Mouse (Mus musculus) liver, embryonic 14.5 days (tissue): ENCODE results near the gene Mest. TPM values are rescaled to one million over a fixed set of nuclear protein-coding genes. Genes with fewer than 3 reads are reported as not detected.

Source experiments
- ATAC-seq: fragments of 200-750 bp; cut with Nextera tagmentation; 2 replicates; pipeline ENCODE4 v1.8.0; 2017; ENCODE audit warnings: moderate number of reproducible peaks, mild to moderate bottlenecking, moderate library complexity; ENCODE audit not compliant: insufficient read depth
- DNase-seq, 3 experiments: peaks; one replicate each; pipeline ENCODE4 v3.0.0-alpha.2; 2012 to 2013; ENCODE audit warnings: low read depth in 3 of 3, low spot score in 3 of 3
- H3K27ac ChIP-seq: fragments of 300-500 bp; sonication (generic); 2 replicates; pipeline ENCODE4 v1.5.1; 2014; ENCODE audit warnings: moderate library complexity, mild to moderate bottlenecking, control low read depth, inconsistent platforms
- H3K27me3 ChIP-seq: fragments of 300-500 bp; sonication (generic); 2 replicates; pipeline ENCODE4 v1.6.1; 2014; ENCODE audit warnings: mild to moderate bottlenecking, low read length, moderate library complexity; ENCODE audit not compliant: control insufficient read depth, insufficient read depth
- H3K36me3 ChIP-seq: fragments of 300-500 bp; sonication (generic); replicated peaks from 2 replicates; pipeline ENCODE4 v1.6.1; 2014; ENCODE audit warnings: low read depth; ENCODE audit not compliant: control insufficient read depth, insufficient read depth
- H3K4me1 ChIP-seq, 2 experiments: fragments of 200-500 bp in 1 of 2; fragments of 300-500 bp in 1 of 2; sonication (generic) in 1 of 2; replicated peaks; 2 replicates each; pipeline ENCODE4 v1.6.1; 2012 to 2014; ENCODE audit warnings: antibody characterized with exemption in 1 of 2, inconsistent platforms in 1 of 2, low read length in 1 of 2; ENCODE audit not compliant: control insufficient read depth in 2 of 2, insufficient read depth in 2 of 2
- H3K4me2 ChIP-seq: fragments of 300-500 bp; sonication (generic); 2 replicates; pipeline ENCODE4 v1.6.1; 2014; ENCODE audit warnings: low read depth, mild to moderate bottlenecking, control low read depth, moderate library complexity
- H3K4me3 ChIP-seq, 2 experiments: fragments of 200-500 bp in 1 of 2; fragments of 300-500 bp in 1 of 2; sonication (generic) in 1 of 2; 2 replicates each; pipeline ENCODE4 v1.5.1; 2012 to 2014; ENCODE audit warnings: low read depth in 2 of 2, low read length in 2 of 2, mild to moderate bottlenecking in 2 of 2, control low read depth in 1 of 2, inconsistent platforms in 1 of 2, moderate library complexity in 1 of 2; ENCODE audit not compliant: insufficient read depth in 1 of 2
- H3K9ac ChIP-seq: fragments of 300-500 bp; sonication (generic); replicated peaks from 2 replicates; pipeline ENCODE4 v1.6.1; 2014; ENCODE audit warnings: mild to moderate bottlenecking, control low read depth, moderate library complexity
- H3K9me3 ChIP-seq: fragments of 300-500 bp; sonication (generic); 2 replicates; pipeline ENCODE4 v1.6.1; 2016; ENCODE audit warnings: low read length, mixed read lengths; ENCODE audit not compliant: control insufficient read depth
- CTCF ChIP-seq: IDR thresholded peaks from 2 replicates; pipeline ENCODE4 v1.5.1; 2016; ENCODE audit warnings: antibody characterized with exemption, low read depth, control low read depth
- EP300 ChIP-seq: IDR thresholded peaks from 2 replicates; pipeline ENCODE4 v1.6.1; 2016; ENCODE audit warnings: antibody characterized with exemption, low read depth
- WGBS: fragments of 180-500 bp; shearing (Covaris S2); extraction: QIAGEN DNeasy Blood & Tissue Kit; methylation state at CpG from one replicate; pipeline ENCODE4 v1.1.7; 2014; ENCODE audit not compliant: insufficient replicate concordance; 5-methylcytosine and 5-hydroxymethylcytosine counted together
- polyA plus RNA-seq, 2 experiments: library from polyadenylated mRNA; depleted of rRNA in 1 of 2; stranded (reverse) in 1 of 2; unstranded in 1 of 2; fragments of >200 nt; fragmentation: Nextera tagmentation in 1 of 2; extraction: Ambion mirVana in 1 of 2; gene quantifications; 2 replicates each; pipeline versions ENCODE4 v1.2.1 to v1.2.3; 2012 to 2014

Mest gene
- polyA plus RNA-seq, 2 experiments, result 116 to 169 TPM

DNA sequence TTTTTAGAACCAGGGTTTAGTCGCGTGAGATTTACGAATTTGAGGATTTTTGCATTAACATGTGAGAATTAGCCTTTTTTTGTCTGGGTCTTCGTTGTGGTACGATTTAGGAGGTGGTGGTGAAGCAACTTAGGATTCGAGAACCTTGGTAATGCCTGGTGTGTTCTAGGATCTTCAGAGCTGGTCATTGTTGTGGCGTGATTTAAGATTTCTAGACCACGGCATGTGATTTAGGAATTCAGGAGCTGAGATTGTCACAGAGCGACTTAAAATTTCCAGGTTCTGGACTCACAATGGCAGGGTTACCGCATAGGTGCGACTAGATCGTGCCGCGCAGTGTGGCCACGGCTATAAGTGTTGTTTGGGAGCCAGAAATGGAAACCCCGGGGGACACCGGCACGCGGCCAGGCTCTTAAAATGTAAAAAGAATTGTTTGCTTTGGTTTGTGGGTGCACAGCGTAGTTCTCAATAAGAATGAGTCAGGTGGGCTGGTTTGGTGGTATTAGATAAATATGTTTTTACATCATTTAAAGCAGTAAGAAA, 15.2 kb downstream of the Mest start:
- H3K27me3 ChIP-seq, result peaks cover 49% of the 10 kb centered on the region
- H3K4me2 ChIP-seq, result peak overlapping the region; percentile 43
- no peak overlapping the region for H3K9ac ChIP-seq
- no peaks in the 10 kb centered on the region for H3K36me3 ChIP-seq
- TF ChIP-seq EP300, result no peak
- no peak for TF ChIP-seq CTCF
- H3K4me1 ChIP-seq, result no peaks in the 10 kb centered on the region
- peak overlapping the region; percentile 33 to 42 for H3K4me3 ChIP-seq
- ATAC-seq, result no peak
- H3K27ac ChIP-seq, result no peak overlapping the region
- WGBS, result 53% methylated on average over 20 of the region's 20 CpGs
- peaks cover 14% of the 10 kb centered on the region for H3K9me3 ChIP-seq
- no peak for DNase-seq

DNA sequence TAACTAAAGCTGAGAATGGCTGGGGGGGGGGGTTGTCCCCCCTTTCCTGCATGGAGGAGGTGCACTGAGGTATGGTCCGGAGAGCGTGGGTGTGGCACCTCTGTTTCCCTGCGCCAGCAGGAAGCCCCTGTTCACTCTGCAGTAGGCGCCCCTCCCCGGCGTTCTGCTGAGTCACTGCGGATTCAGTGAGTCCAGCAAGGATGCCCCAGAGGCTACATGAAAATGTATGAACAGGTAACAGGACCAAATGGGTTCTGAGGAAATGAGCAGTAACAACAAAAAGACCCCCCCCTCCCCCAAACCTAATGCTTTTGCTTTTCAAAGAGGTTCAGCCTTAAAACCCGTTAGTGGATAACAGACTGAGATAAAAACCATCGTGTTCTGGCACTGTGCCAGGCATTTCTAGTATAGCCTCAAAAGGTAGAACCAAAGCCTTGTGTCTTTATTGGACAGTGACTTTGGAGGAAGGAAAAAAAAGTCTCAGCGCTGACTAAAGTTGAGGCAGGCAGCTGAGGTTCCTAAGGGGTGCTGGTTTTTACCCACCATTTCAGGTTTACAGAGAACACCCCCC, 15.9 kb downstream of the Mest start:
- no peak overlapping the region for H3K4me2 ChIP-seq
- peaks cover 47% of the 10 kb centered on the region for H3K27me3 ChIP-seq
- no peaks in the 10 kb centered on the region for H3K4me1 ChIP-seq
- H3K27ac ChIP-seq, result no peak overlapping the region
- no peak for ATAC-seq
- no peak overlapping the region for H3K9ac ChIP-seq
- peaks cover 14% of the 10 kb centered on the region for H3K9me3 ChIP-seq
- H3K4me3 ChIP-seq, result peak overlapping the region in 1 of 2 experiments; percentile 33; a peak in 2 of 4 replicates
- 34% methylated on average over 10 of the region's 10 CpGs for whole genome bisulfite sequencing
- no peak for DNase-seq
- no peaks in the 10 kb centered on the region for H3K36me3 ChIP-seq
- TF ChIP-seq CTCF (no peak), EP300 (no peak)

DNA sequence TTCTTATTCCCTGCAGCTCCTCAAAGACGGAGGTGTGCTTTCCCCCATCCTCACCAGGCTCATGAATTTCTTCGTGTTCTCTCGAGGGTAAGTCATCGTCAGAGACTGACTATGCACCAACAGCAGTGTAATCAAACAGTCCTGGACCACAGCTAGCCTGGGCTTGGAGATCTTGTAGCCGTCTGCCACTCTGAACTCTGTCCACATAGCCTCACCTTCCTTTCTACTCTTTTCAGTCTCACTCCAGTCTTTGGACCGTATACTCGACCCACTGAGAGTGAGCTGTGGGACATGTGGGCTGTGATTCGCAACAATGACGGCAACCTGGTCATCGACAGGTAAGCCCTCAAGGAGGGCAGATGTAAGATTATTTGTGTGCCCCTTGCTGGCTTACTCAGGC, 21.5 kb downstream of the Mest start:
- ATAC-seq (no peak), DNase-seq (no peak)
- no peaks in the 10 kb centered on the region for H3K27me3 ChIP-seq
- H3K4me2 ChIP-seq, result no peak overlapping the region
- no peak overlapping the region for H3K4me3 ChIP-seq
- H3K9me3 ChIP-seq, result no peaks in the 10 kb centered on the region
- no peak overlapping the region for H3K9ac ChIP-seq
- H3K36me3 ChIP-seq, result no peaks in the 10 kb centered on the region; the same call in 1 of the 2 replicates
- H3K4me1 ChIP-seq, result no peaks in the 10 kb centered on the region
- WGBS, result 76% methylated on average over 10 of the region's 10 CpGs
- TF ChIP-seq CTCF (no peak), EP300 (no peak)
- no peak overlapping the region for H3K27ac ChIP-seq

GRCm38 (mm10) chr6:30745591-30745990, 22.2 kb downstream of the Mest start:
- ATAC-seq (no peak), DNase-seq (no peak)
- Histone ChIP-seq H3K9me3 (no peaks in the 10 kb centered on the region), H3K9ac (no peak overlapping the region), H3K27me3 (no peaks in the 10 kb centered on the region), H3K4me2 (no peak overlapping the region), H3K27ac (no peak overlapping the region), H3K4me1 (no peaks in the 10 kb centered on the region), H3K36me3 (no peaks in the 10 kb centered on the region; the same call in 1 of the 2 replicates), H3K4me3 (no peak overlapping the region)
- TF ChIP-seq CTCF (no peak), EP300 (no peak)
- 52% methylated on average over 7 of the region's 7 CpGs for WGBS

DNA sequence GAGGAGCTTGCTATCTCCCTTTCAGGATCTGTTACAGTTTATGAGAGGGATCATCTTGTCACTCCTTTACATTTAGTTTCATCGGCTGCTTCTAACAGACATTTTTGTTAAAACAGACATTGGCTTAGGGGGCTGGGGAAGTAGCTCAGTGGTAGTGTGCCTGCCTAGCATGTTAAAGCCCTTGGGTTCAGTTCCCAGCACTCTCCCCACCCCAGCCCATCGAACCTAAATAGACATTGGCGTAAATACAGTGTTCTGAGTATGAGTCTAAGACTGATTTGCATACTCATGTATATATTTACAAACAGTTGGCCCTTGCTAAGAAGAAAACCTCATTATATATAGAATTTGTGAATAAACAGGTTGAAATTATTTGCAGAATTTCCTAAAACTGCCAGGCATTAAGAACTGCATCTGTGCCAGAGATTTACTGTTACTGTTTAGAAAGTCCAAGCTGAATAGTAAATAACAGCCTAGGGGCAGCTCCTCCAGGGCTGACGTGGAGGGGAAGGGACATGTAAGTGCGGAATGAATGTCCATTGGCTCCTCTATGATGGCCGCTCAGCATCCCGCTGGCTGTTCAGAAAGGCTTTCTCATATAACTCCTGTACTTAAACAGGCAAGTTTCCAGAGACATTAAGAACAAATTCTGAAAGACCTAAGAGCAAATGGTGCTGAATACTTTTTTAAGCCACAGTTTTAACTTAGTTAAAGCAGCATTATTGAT, 24.4 kb downstream of the Mest start:
- Histone ChIP-seq H3K27me3 (no peaks in the 10 kb centered on the region), H3K9ac (no peak overlapping the region), H3K27ac (no peak overlapping the region), H3K36me3 (no peaks in the 10 kb centered on the region; the same call in 1 of the 2 replicates), H3K4me1 (no peaks in the 10 kb centered on the region), H3K4me2 (no peak overlapping the region), H3K4me3 (no peak overlapping the region), H3K9me3 (no peaks in the 10 kb centered on the region)
- no peak for ATAC-seq
- no peak for TF ChIP-seq CTCF
- no peak for TF ChIP-seq EP300
- no peak for DNase-seq
- 74% methylated on average over 7 of the region's 7 CpGs for WGBS
